ENCODE assay signal across 15 mouse cellular contexts in the genomic region with DNA sequence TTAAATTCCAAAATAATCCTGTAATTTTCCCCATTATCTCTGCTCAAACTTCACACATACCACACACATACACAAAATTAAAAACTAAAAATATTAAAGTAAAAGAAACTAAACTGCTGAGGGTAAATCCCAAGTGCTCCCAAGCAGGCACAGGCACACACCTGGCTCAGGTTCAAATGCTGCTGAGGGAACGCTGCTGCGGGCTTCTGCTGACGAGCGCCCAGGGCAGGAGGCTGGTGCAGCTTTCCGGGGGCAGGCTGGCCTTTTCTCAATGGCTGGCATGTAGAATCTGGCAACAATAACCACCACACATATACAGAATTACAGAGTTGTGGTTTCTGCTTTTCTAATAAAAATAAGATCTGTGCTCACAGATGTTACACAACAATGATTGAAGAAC. TPM values are rescaled to one million over a fixed set of nuclear protein-coding genes. Genes with fewer than 3 reads are reported as not detected.
DNase-seq lines count a peak whose midpoint lies in the region.
"Had no signal": no experiment of that assay in that cellular context is flagged by ENCODE, and none has a peak within 500 bp of the region (broad histone marks: within the 10 kb centered on the region; RNA-seq: fewer than 3 reads in every experiment).

No protein-coding gene starts in this region.

- peak; percentile 39 to 52 for DNase-seq in cerebellum, adult 18-20 months
- no peak for DNase-seq in cerebellum, adult 11 months
- peak; percentile 36 to 68 for DNase-seq in cerebellum, postnatal 25 days
- DNase-seq in cerebellum, adult 8-10 months = no peak
- peak; percentile 82 for DNase-seq in heart, adult 11 months
- DNase-seq in heart, postnatal 36 days = no peak
- DNase-seq: adrenal gland, adult 2 months; adrenal gland, postnatal 25 days; cerebellum, adult 9-10 months; embryo, embryonic 11 days; forebrain, postnatal 0 days; gastrocnemius, postnatal 25 days; kidney, adult 11 months; kidney, adult 8-10 months had no signal

- intact Hi-C loops in heart, postnatal 36 days (cut with DNase I) = loop anchor here (5.0 kb wide), 1 partner anchor 388 kb away; no protein-coding TSS in a partner anchor

RNA-seq across cellular contexts. Expression of gene D430041D05Rik, which starts 19.8 kb away (rescaled TPM):
- total RNA-seq in heart, postnatal 36 days (2021) = under 1 TPM in 1 of 2 experiments, not detected in 1; 0.03 TPM
- total RNA-seq: granulocyte monocyte progenitor cell, adult 5-6 weeks had no signal

Comparison
In these comparisons a context has a peak if more than half of its experiments do, and no peak if none do; other contexts are left out.
1. DNase-seq: peak in cerebellum, adult 18-20 months (2 of 2), cerebellum, postnatal 25 days (2 of 2) and heart, adult 11 months (single experiment); none in cerebellum, adult 11 months (single experiment), cerebellum, adult 8-10 months (single experiment) and heart, postnatal 36 days (0 of 2).